Mouse (Mus musculus) intestine, embryonic 15.5 days (tissue): ENCODE measurements around the gene 1110002E22Rik. TPM values are rescaled to one million over a fixed set of nuclear protein-coding genes. Genes with fewer than 3 reads are reported as not detected.

Experiments
- ATAC-seq: fragments of 200-750 bp; cut with Nextera tagmentation; 2 replicates; pipeline ENCODE4 v1.8.0; 2017; ENCODE audit warnings: moderate TSS enrichment, moderate library complexity
- H3K27ac ChIP-seq: fragments of 300-500 bp; sonication (generic); 2 replicates; pipeline ENCODE4 v1.5.1; 2015; ENCODE audit warnings: mild to moderate bottlenecking, inconsistent platforms
- H3K27me3 ChIP-seq: fragments of 300-500 bp; sonication (generic); replicated peaks from 2 replicates; pipeline ENCODE4 v1.6.1; 2015; ENCODE audit warnings: inconsistent platforms
- H3K36me3 ChIP-seq: fragments of 300-500 bp; sonication (generic); 2 replicates; pipeline ENCODE4 v1.6.1; 2015; ENCODE audit warnings: inconsistent platforms
- H3K4me1 ChIP-seq: fragments of 300-500 bp; sonication (generic); replicated peaks from 2 replicates; pipeline ENCODE4 v1.6.1; 2015; ENCODE audit warnings: inconsistent platforms
- H3K4me2 ChIP-seq: fragments of 300-500 bp; sonication (generic); replicated peaks from 2 replicates; pipeline ENCODE4 v1.6.1; 2015; ENCODE audit warnings: mild to moderate bottlenecking, inconsistent platforms
- H3K4me3 ChIP-seq: fragments of 300-500 bp; sonication (generic); replicated peaks from 2 replicates; pipeline ENCODE4 v1.5.1; 2015; ENCODE audit warnings: inconsistent platforms
- H3K9ac ChIP-seq: fragments of 300-500 bp; sonication (generic); 2 replicates; pipeline ENCODE4 v1.6.1; 2015; ENCODE audit warnings: inconsistent platforms
- H3K9me3 ChIP-seq: fragments of 300-500 bp; sonication (generic); 2 replicates; pipeline ENCODE4 v1.6.1; 2016; ENCODE audit warnings: inconsistent platforms
- WGBS: fragments of 180-500 bp; shearing (Covaris S2); methylation state at CpG from one replicate; pipeline ENCODE4 v1.1.7; 2015; 5-methylcytosine and 5-hydroxymethylcytosine counted together
- polyA plus RNA-seq: library from polyadenylated mRNA; unstranded; fragments of >200 nt; fragmentation: Nextera tagmentation; extraction: Ambion mirVana; gene quantifications from 2 replicates; pipeline ENCODE4 v1.2.1, GENCODE M21; 2015

Gene 1110002E22Rik
- polyA plus RNA-seq, 1 experiment from 2014 or later: 0.14 TPM

- no peak overlapping the region for H3K4me2 ChIP-seq
- H3K9me3 ChIP-seq: no peaks in the 10 kb centered on the region
- H3K27ac ChIP-seq: no peak overlapping the region
- H3K36me3 ChIP-seq: no peaks in the 10 kb centered on the region
- no peak for ATAC-seq
- WGBS: 89% methylated on average over 16 of the region's 16 CpGs
- H3K9ac ChIP-seq: no peak overlapping the region
- H3K4me1 ChIP-seq: 0 out of 2 replicates have a peak, but pooled peaks cover 3% of the 10 kb centered on the region
- no peak overlapping the region for H3K4me3 ChIP-seq
- no peaks in the 10 kb centered on the region for H3K27me3 ChIP-seq
Observed at GRCm38 (mm10) chr3:138119444-138120105, 54.7 kb downstream of the 1110002E22Rik start.

- WGBS: 76% methylated on average over 2 of the region's 2 CpGs
- ATAC-seq: peak; percentile 66
- no peak overlapping the region for H3K27ac ChIP-seq
Observed at GRCm38 (mm10) chr3:138121461-138121860, 56.6 kb downstream of the 1110002E22Rik start.

GRCm38 (mm10) chr3:138123842-138124241 lies 59.0 kb downstream of the 1110002E22Rik start:
- Histone ChIP-seq H3K4me1 (0 out of 2 replicates have a peak, but pooled peaks cover 3% of the 10 kb centered on the region), H3K9ac (no peak overlapping the region), H3K9me3 (no peaks in the 10 kb centered on the region), H3K27me3 (no peaks in the 10 kb centered on the region), H3K4me2 (no peak overlapping the region), H3K27ac (no peak overlapping the region), H3K36me3 (no peaks in the 10 kb centered on the region), H3K4me3 (no peak overlapping the region)
- ATAC-seq: no peak
- WGBS: 80% methylated on average over 10 of the region's 10 CpGs

More at GRCm38 (mm10) chr3:138121461-138121860, 56.6 kb downstream of the 1110002E22Rik start:
- Histone ChIP-seq H3K9me3 (no peaks in the 10 kb centered on the region), H3K4me3 (no peak overlapping the region), H3K4me2 (no peak overlapping the region), H3K4me1 (0 out of 2 replicates have a peak, but pooled peaks cover 3% of the 10 kb centered on the region), H3K27me3 (no peaks in the 10 kb centered on the region), H3K36me3 (no peaks in the 10 kb centered on the region), H3K9ac (no peak overlapping the region)

GRCm38 (mm10) chr3:138129110-138129509 lies 64.3 kb downstream of the 1110002E22Rik start:
- Histone ChIP-seq H3K4me1 (no peaks in the 10 kb centered on the region), H3K27ac (peak overlapping the region; percentile 74), H3K36me3 (no peaks in the 10 kb centered on the region), H3K9ac (no peak overlapping the region), H3K4me2 (peak overlapping the region; percentile 39), H3K4me3 (peak overlapping the region; percentile 24; the same call in 1 of the 2 replicates), H3K9me3 (no peaks in the 10 kb centered on the region), H3K27me3 (no peaks in the 10 kb centered on the region)
- peak; percentile 65 for ATAC-seq
- WGBS: 78% methylated on average over 6 of the region's 6 CpGs

- H3K36me3 ChIP-seq: no peaks in the 10 kb centered on the region
- H3K4me1 ChIP-seq: no peaks in the 10 kb centered on the region
- H3K4me2 ChIP-seq: no peak overlapping the region
- H3K27ac ChIP-seq: peak overlapping the region; percentile 52
- no peaks in the 10 kb centered on the region for H3K9me3 ChIP-seq
- H3K4me3 ChIP-seq: peak overlapping the region; percentile 26
- no peak overlapping the region for H3K9ac ChIP-seq
- no peaks in the 10 kb centered on the region for H3K27me3 ChIP-seq
- ATAC-seq: no peak
- WGBS: 61% methylated on average over 1 of the region's 1 CpGs
Observed at GRCm38 (mm10) chr3:138130692-138131091, 65.8 kb downstream of the 1110002E22Rik start.

Other genes starting within 250 kb of the 1110002E22Rik start
- gene H2afz, start 200.6 kb upstream of the 1110002E22Rik start, polyA plus RNA-seq: 1,494 and 1,747 TPM in 2 replicates
- 13.5 and 14.0 TPM in 2 replicates for gene Dnajb14, start 197.4 kb upstream of the 1110002E22Rik start, polyA plus RNA-seq
- 135 and 139 TPM in 2 replicates for gene Lamtor3, start 146.5 kb upstream of the 1110002E22Rik start, polyA plus RNA-seq
- gene Dapp1, start 83.5 kb upstream of the 1110002E22Rik start, polyA plus RNA-seq: 23.2 and 23.7 TPM in 2 replicates
- 0.24 and 0.31 TPM in 2 replicates for gene Gm5105, start 2.3 kb downstream of the 1110002E22Rik start, polyA plus RNA-seq
- 8.8 and 12.9 TPM in 2 replicates for gene Trmt10a, start 78.4 kb downstream of the 1110002E22Rik start, polyA plus RNA-seq
- 228 and 249 TPM in 2 replicates for gene Mttp, start 79.9 kb downstream of the 1110002E22Rik start, polyA plus RNA-seq
- 0.20 TPM in 1 of 2 replicates, not detected in the other for gene 4930579F01Rik, start 128.8 kb downstream of the 1110002E22Rik start, polyA plus RNA-seq
- gene Adh7, start 152.7 kb downstream of the 1110002E22Rik start, polyA plus RNA-seq: 0.21 and 0.30 TPM in 2 replicates
- gene Adh1, start 195.9 kb downstream of the 1110002E22Rik start, polyA plus RNA-seq: 396 and 436 TPM in 2 replicates
- gene Adh6a, start 248.2 kb downstream of the 1110002E22Rik start, polyA plus RNA-seq: 1.7 and 2.3 TPM in 2 replicates